Mouse (Mus musculus) midbrain, embryonic 16.5 days (tissue): ENCODE measurements at regions not wholly inside any gene's neighbourhood (a gene's known extent, or its start where the extent isn't known, plus 50 kb on each side); places are given as distances from the start of the nearest gene placed in this dataset.
A peak's percentile ranks its signal among the peaks of the same experiment; 100 is the strongest.
"Not testable (repeated sequence)": the region's sequence is repeated elsewhere in the genome, so short reads cannot be mapped to it uniquely, and the experiment has no call there.

Source experiments
- ATAC-seq: fragments of 200-750 bp; cut with Nextera tagmentation; 2 replicates; pipeline ENCODE4 v1.8.0; 2017; ENCODE audit warnings: moderate TSS enrichment
- H3K27ac ChIP-seq: fragments of 300-500 bp; sonication (generic); 2 replicates; pipeline ENCODE4 v1.5.1; 2014; ENCODE audit warnings: mild to moderate bottlenecking, low read length, mixed read lengths
- H3K27me3 ChIP-seq: fragments of 300-500 bp; sonication (generic); 2 replicates; pipeline ENCODE4 v1.6.1; 2014; ENCODE audit warnings: low read depth, low read length, mixed read lengths; ENCODE audit not compliant: control insufficient read depth, insufficient read depth
- H3K36me3 ChIP-seq: fragments of 300-500 bp; sonication (generic); 2 replicates; pipeline ENCODE4 v1.6.1; 2014; ENCODE audit warnings: mild to moderate bottlenecking, low read length, moderate library complexity, mixed read lengths; ENCODE audit not compliant: control insufficient read depth, insufficient read depth
- H3K4me1 ChIP-seq: fragments of 300-500 bp; sonication (generic); 2 replicates; pipeline ENCODE4 v1.6.1; 2014; ENCODE audit warnings: mild to moderate bottlenecking, low read length, mixed read lengths; ENCODE audit not compliant: control insufficient read depth, insufficient read depth
- H3K4me2 ChIP-seq: fragments of 300-500 bp; sonication (generic); 2 replicates; pipeline ENCODE4 v1.6.1; 2014; ENCODE audit warnings: mild to moderate bottlenecking, low read length, mixed read lengths
- H3K4me3 ChIP-seq: fragments of 300-500 bp; sonication (generic); 2 replicates; pipeline ENCODE4 v1.5.1; 2014; ENCODE audit warnings: low read depth, mild to moderate bottlenecking, low read length, moderate library complexity, mixed read lengths
- H3K9ac ChIP-seq: fragments of 300-500 bp; sonication (generic); 2 replicates; pipeline ENCODE4 v1.6.1; 2014; ENCODE audit warnings: low read depth, low read length, mixed read lengths
- H3K9me3 ChIP-seq: fragments of 300-500 bp; sonication (generic); replicated peaks from 2 replicates; pipeline ENCODE4 v1.6.1; 2014; ENCODE audit warnings: mild to moderate bottlenecking, low read length, mixed read lengths; ENCODE audit not compliant: control insufficient read depth, poor library complexity, severe bottlenecking
- WGBS: fragments of 180-500 bp; shearing (Covaris S2); extraction: QIAGEN DNeasy Blood & Tissue Kit; methylation state at CpG from one replicate; pipeline ENCODE4 v1.1.7; 2014; 5-methylcytosine and 5-hydroxymethylcytosine counted together

DNA sequence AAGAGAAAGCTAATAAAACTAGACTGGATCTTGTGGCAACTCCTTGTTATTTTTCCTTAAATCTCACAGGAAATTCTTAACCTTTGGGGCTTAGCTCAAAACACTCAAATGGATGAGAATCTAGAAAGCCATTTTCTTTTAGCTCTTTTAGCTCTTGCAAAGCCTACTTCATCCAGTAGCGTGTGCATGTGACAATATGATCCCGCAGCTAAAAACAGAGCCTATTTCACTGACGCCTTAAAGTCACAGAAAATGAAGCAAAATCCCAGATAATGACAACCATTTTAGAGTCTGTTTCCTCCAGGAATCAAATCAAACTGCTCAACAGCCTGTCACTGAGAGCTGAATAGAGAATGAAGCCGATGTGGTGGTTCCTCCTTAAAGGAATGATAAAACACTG lies 185.1 kb upstream of the Stxbp5 start:
- no peaks in the 10 kb centered on the region for H3K27me3 ChIP-seq
- WGBS = 50% methylated on average over 4 of the region's 4 CpGs
- no peak overlapping the region for H3K9ac ChIP-seq
- no peaks in the 10 kb centered on the region for H3K9me3 ChIP-seq
- H3K4me2 ChIP-seq = no peak overlapping the region
- H3K36me3 ChIP-seq = no peaks in the 10 kb centered on the region
- no peak overlapping the region for H3K4me3 ChIP-seq
- no peaks in the 10 kb centered on the region for H3K4me1 ChIP-seq
- H3K27ac ChIP-seq = peak overlapping the region; percentile 32; the same call in 1 of the 2 replicates
- ATAC-seq = no peak

DNA sequence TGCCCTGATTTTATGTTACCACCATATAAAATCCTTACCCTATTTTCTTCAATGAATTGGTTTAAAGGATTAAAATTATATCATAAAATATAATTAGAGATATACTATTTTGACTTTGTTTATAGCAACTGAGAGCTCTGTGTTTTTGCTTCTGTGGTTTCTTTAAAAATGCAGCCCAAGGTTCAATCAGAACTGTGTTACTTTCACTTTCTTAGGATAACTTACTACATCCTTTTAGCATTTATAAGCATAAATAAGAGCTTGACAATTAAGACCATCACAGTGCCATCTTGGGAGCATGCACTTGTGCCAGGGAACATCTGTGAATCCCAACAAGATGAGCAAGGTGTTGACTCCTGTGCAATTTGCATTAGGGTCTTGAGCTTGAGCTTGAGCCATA lies 169.3 kb upstream of the Stxbp5 start:
- H3K36me3 ChIP-seq = no peaks in the 10 kb centered on the region
- no peak overlapping the region for H3K27ac ChIP-seq
- no peak overlapping the region for H3K4me3 ChIP-seq
- H3K9me3 ChIP-seq = no peaks in the 10 kb centered on the region
- H3K27me3 ChIP-seq = no peaks in the 10 kb centered on the region
- no peak overlapping the region for H3K9ac ChIP-seq
- no peaks in the 10 kb centered on the region for H3K4me1 ChIP-seq
- ATAC-seq = no peak
- H3K4me2 ChIP-seq = no peak overlapping the region

DNA sequence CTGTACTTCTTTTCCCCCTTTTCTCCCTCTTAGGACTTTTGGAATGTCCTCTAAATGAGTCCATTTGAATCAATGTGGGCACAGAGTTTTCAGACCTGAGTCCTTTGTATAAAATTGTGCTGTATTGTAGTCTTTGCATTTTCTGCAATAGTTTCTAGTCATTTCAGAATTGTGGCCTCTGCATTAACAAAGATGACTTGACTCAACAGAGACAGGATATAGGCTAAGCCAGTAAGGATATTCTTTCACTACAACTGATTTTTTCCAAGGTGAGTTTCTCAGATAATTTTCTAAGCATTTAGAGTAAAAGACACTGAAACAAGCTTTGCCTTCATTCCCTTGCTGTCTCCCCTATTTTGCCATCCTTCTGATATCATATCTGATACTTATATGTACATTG lies 168.8 kb upstream of the Stxbp5 start:
- not testable (repeated sequence) for H3K9ac ChIP-seq, H3K4me3 ChIP-seq, ATAC-seq, H3K27ac ChIP-seq, H3K4me1 ChIP-seq, H3K27me3 ChIP-seq, H3K9me3 ChIP-seq, H3K4me2 ChIP-seq, H3K36me3 ChIP-seq

DNA sequence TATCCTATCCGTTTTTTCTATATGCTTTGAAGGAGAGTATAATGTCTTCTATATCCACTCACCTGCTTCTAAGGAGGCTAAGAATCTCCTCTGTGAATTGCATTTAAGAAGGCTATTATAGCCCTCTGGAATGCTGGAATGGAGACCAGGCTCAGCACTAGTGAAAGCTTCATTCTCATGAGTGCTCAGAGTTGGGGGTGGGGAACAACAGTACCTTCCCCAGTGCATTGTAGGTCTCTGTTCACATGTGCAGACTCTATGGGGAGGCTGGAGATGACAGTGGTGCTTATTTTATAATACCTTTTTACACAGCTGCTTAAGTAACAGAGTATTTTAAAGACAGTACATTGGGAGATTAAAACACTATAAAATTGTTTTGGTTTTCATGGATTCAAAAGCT lies 145.9 kb upstream of the Stxbp5 start:
- H3K4me2 ChIP-seq = no peak overlapping the region
- H3K36me3 ChIP-seq = no peaks in the 10 kb centered on the region
- no peak overlapping the region for H3K27ac ChIP-seq
- no peaks in the 10 kb centered on the region for H3K9me3 ChIP-seq
- 67% methylated on average over 1 of the region's 1 CpGs for WGBS
- peak; percentile 68 for ATAC-seq
- no peak overlapping the region for H3K9ac ChIP-seq
- H3K4me1 ChIP-seq = peaks cover 5% of the 10 kb centered on the region; the same call in 1 of the 2 replicates
- H3K27me3 ChIP-seq = no peaks in the 10 kb centered on the region
- H3K4me3 ChIP-seq = no peak overlapping the region

DNA sequence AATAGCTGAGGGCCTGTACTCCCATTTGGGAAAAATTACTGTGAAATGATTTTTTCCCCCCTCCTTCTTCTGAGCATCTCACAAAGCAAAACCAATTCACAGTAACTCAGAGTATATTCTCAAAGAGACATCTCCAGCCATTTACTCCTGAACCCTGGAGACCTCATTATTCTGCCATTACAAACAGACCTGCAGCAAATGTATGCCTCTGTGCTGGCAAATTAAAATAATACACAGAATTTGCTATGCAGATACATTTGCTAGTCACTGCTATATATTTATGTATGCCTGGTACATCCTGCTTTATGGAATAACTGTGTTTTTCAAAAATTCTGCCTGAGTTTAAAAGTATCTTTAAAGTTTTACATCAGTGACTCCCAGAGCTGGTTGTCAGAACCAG lies 145.4 kb upstream of the Stxbp5 start:
- H3K27ac ChIP-seq = peak overlapping the region; percentile 32; the same call in 1 of the 2 replicates
- H3K4me1 ChIP-seq = peaks cover 5% of the 10 kb centered on the region; the same call in 1 of the 2 replicates
- H3K9me3 ChIP-seq = no peaks in the 10 kb centered on the region
- H3K4me3 ChIP-seq = no peak overlapping the region
- H3K36me3 ChIP-seq = no peaks in the 10 kb centered on the region
- no peak overlapping the region for H3K4me2 ChIP-seq
- ATAC-seq = peak; percentile 86
- H3K27me3 ChIP-seq = no peaks in the 10 kb centered on the region
- H3K9ac ChIP-seq = no peak overlapping the region

DNA sequence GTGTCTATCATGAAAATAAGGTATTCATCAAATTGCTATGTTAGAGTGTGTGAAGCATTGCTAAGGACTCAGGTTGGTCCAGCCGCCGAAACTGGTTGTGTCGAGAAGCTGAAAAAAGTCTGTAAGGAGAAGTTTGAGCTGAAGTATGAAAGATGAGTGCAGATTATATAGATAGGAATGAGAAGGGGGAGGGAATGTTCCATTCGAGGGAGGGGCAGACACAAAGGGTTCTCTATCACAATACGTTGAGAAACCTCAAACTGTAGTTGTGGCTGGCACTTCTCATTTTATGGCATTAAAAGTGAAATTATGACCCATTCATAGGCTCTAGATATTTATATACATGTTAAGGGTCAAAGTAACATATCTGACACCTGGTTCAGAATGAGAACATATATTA lies 108.4 kb upstream of the Stxbp5 start:
- Histone ChIP-seq H3K9ac (no peak overlapping the region), H3K9me3 (no peaks in the 10 kb centered on the region), H3K27ac (no peak overlapping the region), H3K36me3 (no peaks in the 10 kb centered on the region), H3K4me3 (no peak overlapping the region), H3K4me2 (no peak overlapping the region), H3K4me1 (no peaks in the 10 kb centered on the region), H3K27me3 (no peaks in the 10 kb centered on the region)
- no peak for ATAC-seq
- WGBS = 97% methylated on average over 5 of the region's 5 CpGs

DNA sequence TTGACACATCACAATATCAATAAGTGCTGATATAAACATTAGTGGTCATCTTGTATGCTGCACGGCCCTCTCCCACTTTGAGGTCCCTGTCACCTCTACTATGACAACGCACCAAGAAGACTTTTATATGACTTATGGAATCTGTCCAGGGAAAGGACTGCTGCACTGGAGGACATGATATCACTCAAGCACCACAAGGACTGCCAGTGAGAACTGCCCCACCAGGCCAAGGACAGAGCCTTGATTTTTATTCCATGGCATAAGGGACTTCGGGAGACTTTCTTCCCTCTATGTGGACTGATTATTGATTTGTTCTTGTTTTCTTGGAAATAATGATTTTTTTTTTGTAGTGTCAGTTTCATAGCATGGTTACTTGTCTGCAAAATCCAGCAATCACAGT lies 97.7 kb upstream of the Stxbp5 start:
- no peak overlapping the region for H3K9ac ChIP-seq
- H3K4me2 ChIP-seq = no peak overlapping the region
- no peaks in the 10 kb centered on the region for H3K27me3 ChIP-seq
- H3K36me3 ChIP-seq = no peaks in the 10 kb centered on the region
- H3K4me3 ChIP-seq = no peak overlapping the region
- ATAC-seq = no peak
- H3K27ac ChIP-seq = no peak overlapping the region
- H3K4me1 ChIP-seq = no peaks in the 10 kb centered on the region
- WGBS = 95% methylated on average over 3 of the region's 3 CpGs
- no peaks in the 10 kb centered on the region for H3K9me3 ChIP-seq

DNA sequence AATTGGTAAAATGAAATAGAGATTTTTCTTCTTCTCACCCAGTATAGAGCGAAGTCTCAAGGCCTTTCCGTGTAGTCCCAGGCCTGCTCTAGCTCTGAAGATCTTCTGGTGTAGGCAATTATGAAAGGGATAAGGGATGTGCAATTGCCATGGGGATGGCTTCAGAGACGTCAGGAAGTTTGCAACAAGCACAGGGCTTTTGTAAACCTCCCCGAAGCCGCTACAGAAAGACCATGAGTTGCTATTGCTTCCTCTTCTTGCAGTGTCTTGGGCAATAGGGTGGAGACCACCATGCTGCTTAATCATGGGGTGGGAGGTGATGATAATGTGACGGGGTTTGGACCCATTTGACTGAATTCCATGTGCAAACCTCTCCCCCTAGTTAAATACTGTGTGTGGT lies 95.3 kb upstream of the Stxbp5 start:
- no peaks in the 10 kb centered on the region for H3K27me3 ChIP-seq
- H3K36me3 ChIP-seq = no peaks in the 10 kb centered on the region
- H3K4me3 ChIP-seq = no peak overlapping the region
- H3K27ac ChIP-seq = no peak overlapping the region
- no peaks in the 10 kb centered on the region for H3K4me1 ChIP-seq
- ATAC-seq = no peak
- H3K9me3 ChIP-seq = no peaks in the 10 kb centered on the region
- H3K9ac ChIP-seq = no peak overlapping the region
- WGBS = 88% methylated on average over 6 of the region's 6 CpGs
- no peak overlapping the region for H3K4me2 ChIP-seq

DNA sequence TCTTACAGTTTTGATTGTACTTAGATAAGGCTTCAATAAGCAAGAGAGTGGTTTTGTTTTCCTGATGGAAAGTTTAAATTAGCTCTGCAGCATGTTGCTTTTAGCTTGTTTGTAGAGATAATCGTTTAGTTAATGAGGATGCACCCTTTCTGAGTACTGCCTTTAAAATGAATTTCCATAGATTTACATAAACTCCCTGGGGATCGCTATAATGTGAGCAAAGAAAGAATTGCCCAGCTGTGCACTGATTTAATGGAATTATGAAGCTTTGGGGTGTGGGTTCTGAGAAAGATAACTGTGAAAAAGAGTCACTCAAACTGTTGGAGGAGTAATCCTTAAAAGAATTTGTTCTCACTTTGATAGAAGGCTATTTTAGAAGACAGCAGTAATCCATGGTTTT lies 91.9 kb upstream of the Stxbp5 start:
- no peak for ATAC-seq
- Histone ChIP-seq H3K27me3 (no peaks in the 10 kb centered on the region), H3K4me2 (no peak overlapping the region), H3K27ac (no peak overlapping the region), H3K4me3 (no peak overlapping the region), H3K9me3 (no peaks in the 10 kb centered on the region), H3K4me1 (no peaks in the 10 kb centered on the region), H3K36me3 (no peaks in the 10 kb centered on the region), H3K9ac (no peak overlapping the region)
- 50% methylated on average over 2 of the region's 2 CpGs for WGBS

DNA sequence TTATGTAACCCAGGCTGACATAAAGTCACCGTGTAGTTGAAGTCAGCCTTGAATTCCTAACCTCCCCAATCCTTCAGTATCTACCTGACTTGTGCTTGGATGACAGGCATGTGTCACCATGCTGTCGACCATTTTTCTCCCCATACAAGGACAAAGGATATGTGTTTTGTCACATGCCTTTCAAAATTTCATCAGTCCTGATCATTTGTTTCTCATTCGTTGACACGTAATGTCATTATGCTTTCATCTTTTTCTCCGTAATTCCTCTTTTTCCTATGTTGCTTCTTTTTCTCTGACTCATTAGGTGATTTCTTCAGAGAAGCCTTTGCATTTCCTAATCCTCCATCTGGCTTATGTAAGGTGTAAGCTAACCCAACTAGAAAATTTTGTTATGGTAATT lies 84.5 kb upstream of the Stxbp5 start:
- H3K4me2 ChIP-seq = no peak overlapping the region
- H3K9me3 ChIP-seq = no peaks in the 10 kb centered on the region
- 92% methylated on average over 5 of the region's 5 CpGs for WGBS
- no peaks in the 10 kb centered on the region for H3K36me3 ChIP-seq
- H3K27ac ChIP-seq = no peak overlapping the region
- ATAC-seq = no peak
- H3K27me3 ChIP-seq = no peaks in the 10 kb centered on the region
- H3K4me3 ChIP-seq = no peak overlapping the region
- no peaks in the 10 kb centered on the region for H3K4me1 ChIP-seq
- H3K9ac ChIP-seq = no peak overlapping the region
